Mouse (Mus musculus): ENCODE results near the gene Hoxa7.

Gene Hoxa7

GRCm38 (mm10) chr6:52253511-52254500 is 32.2 kb upstream of the Hoxa7 start:
- DNase-seq (ENCODE audit: low spot score in 2 of 2): no peak

- no peak for DNase-seq (ENCODE audit: low spot score in 2 of 2)
Measured at GRCm38 (mm10) chr6:52252775-52253376, 31.2 kb upstream of the Hoxa7 start.

GRCm38 (mm10) chr6:52252016-52252774 is 30.5 kb upstream of the Hoxa7 start:
- no peak for DNase-seq (ENCODE audit: low spot score in 2 of 2)

GRCm38 (mm10) chr6:52251177-52251879 is 29.7 kb upstream of the Hoxa7 start:
- DNase-seq (ENCODE audit: low spot score in 2 of 2): no peak

- DNase-seq (ENCODE audit: low spot score in 2 of 2): no peak
Measured at GRCm38 (mm10) chr6:52249826-52250225, 28.2 kb upstream of the Hoxa7 start.

- DNase-seq (ENCODE audit: low spot score in 2 of 2): no peak
Measured at GRCm38 (mm10) chr6:52249415-52249738, 27.7 kb upstream of the Hoxa7 start.

GRCm38 (mm10) chr6:52248638-52249414 is 27.2 kb upstream of the Hoxa7 start:
- no peak for DNase-seq (ENCODE audit: low spot score in 2 of 2)

- DNase-seq (ENCODE audit: low spot score in 2 of 2): no peak
Measured at GRCm38 (mm10) chr6:52247766-52248637, 26.3 kb upstream of the Hoxa7 start.

GRCm38 (mm10) chr6:52246916-52247315 is 25.3 kb upstream of the Hoxa7 start:
- no peak for DNase-seq (ENCODE audit: low spot score in 2 of 2)

- no peak for DNase-seq (ENCODE audit: low spot score in 2 of 2)
Measured at GRCm38 (mm10) chr6:52246403-52246803, 24.7 kb upstream of the Hoxa7 start.

- no peak for DNase-seq (ENCODE audit: low spot score in 2 of 2)
Measured at GRCm38 (mm10) chr6:52245757-52246142, 24.1 kb upstream of the Hoxa7 start, which contains the start of gene Hoxa11. Gene Hoxa11, minus strand, starts transcription at chr6:52245810.

GRCm38 (mm10) chr6:52245040-52245756 is 23.5 kb upstream of the Hoxa7 start:
- no peak for DNase-seq (ENCODE audit: low spot score in 2 of 2)

- DNase-seq (ENCODE audit: low spot score in 2 of 2): no peak
Measured at GRCm38 (mm10) chr6:52244471-52245039, 22.9 kb upstream of the Hoxa7 start.

GRCm38 (mm10) chr6:52243681-52244121 is 22.0 kb upstream of the Hoxa7 start:
- no peak for DNase-seq (ENCODE audit: low spot score in 2 of 2)

GRCm38 (mm10) chr6:52242801-52243332 is 21.2 kb upstream of the Hoxa7 start:
- DNase-seq (ENCODE audit: low spot score in 2 of 2): no peak

- no peak for DNase-seq (ENCODE audit: low spot score in 2 of 2)
Measured at GRCm38 (mm10) chr6:52241001-52241621, 19.5 kb upstream of the Hoxa7 start.

- no peak for DNase-seq (ENCODE audit: low spot score in 2 of 2)
Measured at GRCm38 (mm10) chr6:52240389-52241000, 18.8 kb upstream of the Hoxa7 start, which contains the start of gene Hoxa10. Gene Hoxa10, minus strand, starts transcription at chr6:52240854.

Data from frontal cortex, postnatal 10 days (tissue).